Mouse (Mus musculus): ENCODE measurements around the gene Ttc3.
"Not testable (repeated sequence)": the region's sequence is repeated elsewhere in the genome, so short reads cannot be mapped to it uniquely, and the experiment has no call there.

The Ttc3 gene

DNA sequence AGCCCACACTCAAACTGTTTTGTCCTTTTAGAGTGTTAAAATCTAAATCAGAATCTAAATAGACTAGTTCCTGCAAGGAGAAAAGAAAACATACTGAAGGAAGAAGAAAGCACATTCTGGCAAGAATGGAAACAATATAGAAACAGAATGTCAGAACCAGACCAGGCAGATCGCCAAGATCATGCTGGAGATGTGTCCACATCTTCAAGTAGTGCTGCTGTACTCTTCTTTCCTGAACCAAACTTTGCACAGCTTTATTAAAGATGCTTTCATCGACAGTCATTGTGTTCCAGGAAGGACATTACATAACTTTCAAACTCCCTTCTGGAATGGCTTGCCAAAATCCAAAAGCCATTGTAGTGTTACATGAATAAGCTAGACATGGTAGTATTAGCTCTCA is 66.4 kb downstream of the Ttc3 start:
- DNase-seq: no peak

DNA sequence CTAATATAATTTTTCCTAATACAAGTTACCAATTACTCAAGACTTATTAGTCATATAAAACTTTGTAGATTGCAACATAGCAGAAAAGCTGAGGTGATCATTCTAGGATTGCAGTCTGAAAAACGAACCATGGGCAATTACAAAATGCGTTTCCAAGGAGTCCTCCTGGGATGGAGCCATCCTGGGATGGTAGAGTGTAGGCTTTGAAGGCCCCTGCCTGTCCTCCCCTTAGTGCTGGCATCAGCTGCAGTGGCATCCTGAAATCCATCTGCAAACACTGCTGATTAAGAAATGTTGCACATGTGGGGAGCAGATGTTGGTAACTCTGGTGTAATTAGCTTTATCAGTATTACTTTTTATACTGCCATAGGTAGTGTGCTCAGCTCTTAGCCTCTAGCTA is 70.9 kb downstream of the Ttc3 start:
- no peak for DNase-seq

DNA sequence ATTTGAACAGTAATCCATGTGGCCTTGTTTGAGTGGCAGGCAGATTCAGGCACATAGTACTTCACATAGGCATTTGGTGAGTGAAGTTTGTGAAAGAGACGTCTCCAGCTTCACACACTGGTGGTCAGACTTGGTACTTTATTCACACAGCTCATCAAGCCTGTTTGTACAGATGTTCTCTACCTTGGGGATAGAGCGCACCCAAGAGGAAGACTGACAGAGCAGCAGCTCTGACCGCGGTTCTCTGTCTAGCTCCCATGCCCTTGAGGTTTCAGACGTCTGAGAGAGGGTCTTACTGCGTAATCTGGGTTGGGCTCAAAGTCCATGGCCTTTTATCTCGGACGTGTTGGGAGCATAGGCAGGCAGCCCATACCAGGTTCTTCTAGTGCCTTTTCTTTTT is 78.7 kb downstream of the Ttc3 start:
- DNase-seq: no peak

DNA sequence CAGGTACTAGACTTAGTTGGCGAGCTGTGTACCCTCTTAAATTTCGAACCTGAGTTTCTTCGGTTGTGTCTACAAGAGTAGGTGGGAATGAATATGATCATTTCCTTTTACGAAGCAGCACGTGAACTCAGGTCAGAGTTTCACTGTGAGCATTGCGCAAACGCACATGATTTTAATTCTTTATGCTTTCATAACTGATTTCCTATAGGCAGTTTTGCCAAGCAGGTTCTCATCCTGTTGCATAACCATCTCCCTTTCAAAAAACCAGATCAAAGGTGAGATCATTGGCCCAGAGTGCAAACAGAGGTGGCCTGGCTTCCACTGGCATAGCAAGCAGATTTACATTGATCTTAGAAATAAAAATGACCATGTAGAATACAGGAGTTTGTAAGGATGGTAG is 79.2 kb downstream of the Ttc3 start:
- DNase-seq: no peak

DNA sequence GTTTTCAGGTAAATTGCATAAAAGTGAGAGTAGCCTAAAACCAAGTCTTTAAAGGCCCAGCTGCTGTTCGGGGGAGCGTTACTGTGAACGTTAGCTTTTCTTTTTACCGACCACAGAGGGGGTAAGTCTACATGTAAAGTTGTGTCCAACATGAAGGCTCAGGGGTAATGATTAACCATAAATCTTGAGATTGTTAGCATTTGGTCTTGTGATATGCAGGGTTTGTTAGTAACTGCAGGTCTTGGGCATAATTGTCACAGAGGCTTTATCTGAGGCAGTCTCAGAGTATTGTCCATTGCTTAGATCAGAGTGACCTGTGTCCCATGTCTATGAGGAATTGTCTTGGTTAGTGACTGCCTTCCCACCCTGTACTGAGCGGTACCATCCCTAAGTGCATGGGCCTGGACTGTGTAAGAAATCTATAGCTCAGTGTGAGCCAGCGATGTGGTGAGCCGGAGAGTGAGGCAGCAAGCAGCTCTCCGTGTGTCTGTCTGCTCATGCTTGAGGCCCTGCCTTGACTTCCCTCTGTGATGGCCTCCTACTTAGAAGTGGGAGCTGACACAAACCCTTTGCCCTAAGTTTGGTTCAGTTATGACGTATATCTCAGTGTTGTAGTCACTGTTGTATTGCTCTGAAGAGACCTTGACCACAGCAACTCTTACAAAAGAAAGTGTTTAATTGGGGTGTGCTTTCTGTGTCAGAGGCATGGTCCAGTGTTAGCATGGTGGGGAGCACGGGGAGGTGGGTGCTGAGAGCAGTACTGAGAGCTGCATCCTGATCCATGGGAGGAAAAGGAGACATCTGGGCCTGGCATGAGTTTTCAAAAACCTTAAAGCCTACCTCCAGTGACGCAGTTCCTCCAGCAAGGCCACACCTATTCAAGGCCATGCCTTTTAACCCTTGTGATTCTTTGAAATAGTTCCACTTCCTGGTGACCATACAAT is 81.4 kb downstream of the Ttc3 start:
- no peak for DNase-seq

DNA sequence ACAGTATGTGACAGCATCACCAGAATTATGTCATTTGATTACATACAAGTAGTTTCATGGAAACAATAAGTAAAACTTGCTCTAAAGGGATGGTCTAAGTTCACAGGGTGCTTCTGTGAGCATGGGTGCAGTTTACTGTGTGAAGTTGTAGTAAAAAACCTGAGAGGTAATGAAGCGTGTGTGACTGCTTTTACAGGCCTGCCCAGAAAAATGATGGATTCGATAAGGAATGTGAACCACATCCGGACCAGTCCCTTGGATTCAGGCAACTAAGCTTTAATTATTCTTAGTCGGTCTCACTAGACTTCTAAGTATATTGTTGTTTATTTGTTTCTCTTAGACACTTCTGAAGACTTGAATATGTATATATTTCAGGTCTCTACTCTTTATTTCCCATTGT is 82.3 kb downstream of the Ttc3 start:
- no peak for DNase-seq

DNA sequence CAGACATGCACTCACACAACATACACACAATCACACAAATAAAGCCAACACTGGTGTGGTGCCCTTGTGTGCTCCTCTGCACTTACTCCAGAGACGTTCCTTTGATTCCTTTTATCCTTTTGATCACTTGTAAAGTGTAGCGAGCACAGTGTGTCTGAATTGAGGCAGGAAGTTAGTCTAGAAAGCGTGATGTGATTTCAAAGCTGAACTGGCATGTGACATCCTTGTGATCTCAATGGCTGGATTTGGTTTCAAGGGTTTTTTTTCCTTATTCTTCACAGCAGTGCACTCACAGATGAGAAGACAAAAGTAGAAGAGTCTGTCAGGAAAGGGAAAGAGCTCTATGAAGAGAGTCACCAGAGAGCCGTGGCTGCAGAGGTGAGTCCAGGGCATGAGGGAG is 83.7 kb downstream of the Ttc3 start:
- no peak for DNase-seq

DNA sequence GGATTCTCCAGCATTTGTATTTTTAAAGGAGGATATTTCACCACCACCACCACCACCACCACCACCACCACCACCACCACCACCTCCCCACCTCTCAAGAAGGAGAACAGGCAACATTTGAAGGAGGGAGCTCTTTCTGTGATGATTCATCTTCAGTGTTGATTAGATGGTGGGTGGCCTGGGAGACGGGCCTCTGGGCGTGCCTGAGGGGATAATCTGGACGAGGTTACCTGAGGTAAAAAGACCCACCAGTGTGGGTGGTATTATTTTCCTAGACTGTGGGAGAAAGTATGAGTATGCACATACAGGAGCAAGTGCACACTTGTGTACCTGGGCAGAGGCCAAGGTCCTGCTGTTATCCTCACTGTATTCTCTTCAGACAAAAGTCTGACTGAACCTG is 93.6 kb downstream of the Ttc3 start:
- DNase-seq: no peak

DNA sequence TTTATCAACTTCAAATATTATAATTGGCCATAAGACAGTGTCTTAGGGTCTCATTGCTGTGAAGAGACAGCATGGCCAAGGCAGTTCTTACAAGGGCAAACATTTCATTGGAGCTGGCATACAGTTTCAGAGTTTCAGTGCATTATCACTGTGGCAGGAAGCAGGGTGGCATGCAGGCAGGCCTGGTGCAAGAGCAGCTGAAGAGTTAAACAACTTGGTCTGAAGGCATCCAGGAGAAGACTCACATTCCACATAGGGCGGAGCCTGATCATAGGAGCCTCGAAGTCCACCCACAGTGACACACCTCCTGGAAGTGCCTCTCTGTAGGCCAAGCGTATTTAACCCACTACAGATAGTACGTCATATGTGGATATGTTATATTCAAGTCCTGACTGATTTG is 95.5 kb downstream of the Ttc3 start:
- DNase-seq: no peak

DNA sequence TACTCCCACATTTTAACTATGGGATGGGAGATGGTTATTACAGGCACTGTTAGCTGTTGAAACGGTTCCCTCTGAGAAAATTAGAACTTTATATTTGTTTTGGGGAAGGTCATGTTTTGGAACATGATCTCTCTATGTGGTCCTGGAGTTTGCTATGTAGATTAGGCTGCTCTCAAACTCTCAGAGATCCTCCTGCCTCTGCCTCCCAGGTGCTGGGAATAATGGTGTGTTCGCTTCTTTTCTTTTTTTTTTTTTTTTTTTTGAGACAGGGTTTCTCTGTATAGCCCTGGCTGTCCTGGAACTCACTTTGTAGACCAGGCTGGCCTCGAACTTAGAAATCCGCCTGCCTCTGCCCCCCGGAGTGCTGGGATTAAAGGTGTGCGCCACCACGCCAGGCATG is 95.9 kb downstream of the Ttc3 start:
- not testable (repeated sequence) for DNase-seq

DNA sequence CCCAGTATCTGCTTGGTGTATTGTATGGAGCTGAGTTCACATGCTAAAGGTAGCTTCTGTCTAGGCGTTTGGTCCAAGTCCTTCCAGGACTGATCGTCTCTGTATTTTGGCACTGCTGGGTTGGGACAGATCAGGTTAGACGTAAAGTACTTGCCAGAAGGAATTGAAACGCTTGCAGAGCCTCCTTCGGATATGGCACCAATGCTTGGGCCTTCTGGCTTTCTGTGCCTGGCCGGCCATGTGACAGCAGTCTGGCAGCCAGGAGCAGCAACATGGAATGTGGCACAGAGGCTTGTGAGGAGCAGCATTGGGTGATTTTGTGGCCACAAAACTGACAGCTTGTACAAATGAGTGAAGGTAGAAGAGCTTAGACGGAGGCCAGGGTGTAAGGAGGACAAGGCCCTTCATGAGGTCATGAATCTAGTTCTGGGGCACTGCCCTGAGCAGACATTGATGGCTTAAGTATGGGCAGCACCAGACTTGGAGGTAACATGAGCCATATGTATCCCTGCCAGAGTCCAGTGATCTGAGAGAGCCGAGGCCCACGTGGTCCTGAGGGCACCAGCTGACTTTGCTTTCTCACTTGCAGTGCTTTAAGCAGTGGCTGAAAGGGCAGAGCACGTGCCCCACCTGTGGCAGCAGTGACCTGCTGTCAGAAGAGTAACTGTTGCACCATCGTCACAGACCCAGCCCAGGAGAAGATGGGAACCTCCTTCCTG is 97.1 kb downstream of the Ttc3 start:
- DNase-seq: no peak

DNA sequence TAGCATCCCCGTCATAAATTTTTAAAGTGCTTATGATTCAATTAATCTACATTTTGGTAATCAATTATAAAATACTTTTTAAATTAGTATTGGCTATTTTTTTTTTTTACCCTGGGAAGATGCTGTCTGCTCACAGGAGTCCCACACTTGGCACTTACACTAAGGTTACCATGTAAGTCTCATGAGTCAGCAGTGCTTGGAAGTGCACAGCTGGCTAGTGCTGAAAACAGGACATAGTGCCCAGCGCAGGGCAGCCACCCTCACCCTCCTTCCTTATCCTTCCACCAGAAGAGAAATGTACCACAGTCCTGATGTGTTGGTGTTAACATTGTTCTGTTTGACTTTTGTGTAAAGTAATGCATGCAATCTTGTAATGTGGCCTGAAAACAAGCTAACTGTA is 98.0 kb downstream of the Ttc3 start:
- DNase-seq: no peak

DNA sequence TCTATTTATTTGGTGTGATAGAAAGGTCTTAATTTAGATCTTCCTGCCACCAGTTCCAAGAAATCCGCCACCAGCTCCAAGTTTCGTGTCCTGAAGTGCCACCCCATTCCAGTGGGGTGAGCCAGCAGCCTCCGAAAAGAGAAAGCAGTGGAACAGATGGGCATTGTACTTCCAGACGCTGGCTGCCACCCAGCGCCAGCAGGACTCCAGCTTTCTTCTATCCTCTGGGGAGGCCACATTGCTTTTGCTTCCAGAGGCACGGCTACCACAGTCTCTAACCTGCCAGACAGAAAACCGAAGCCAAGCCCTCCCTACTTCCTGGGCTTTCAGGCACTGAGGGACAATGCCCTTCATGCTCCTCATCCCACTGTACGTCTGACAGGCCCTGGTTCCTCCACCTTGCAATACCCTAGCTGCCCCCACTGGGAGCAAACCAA is 102.1 kb downstream of the Ttc3 start:
- DNase-seq: peak; percentile 75

DNA sequence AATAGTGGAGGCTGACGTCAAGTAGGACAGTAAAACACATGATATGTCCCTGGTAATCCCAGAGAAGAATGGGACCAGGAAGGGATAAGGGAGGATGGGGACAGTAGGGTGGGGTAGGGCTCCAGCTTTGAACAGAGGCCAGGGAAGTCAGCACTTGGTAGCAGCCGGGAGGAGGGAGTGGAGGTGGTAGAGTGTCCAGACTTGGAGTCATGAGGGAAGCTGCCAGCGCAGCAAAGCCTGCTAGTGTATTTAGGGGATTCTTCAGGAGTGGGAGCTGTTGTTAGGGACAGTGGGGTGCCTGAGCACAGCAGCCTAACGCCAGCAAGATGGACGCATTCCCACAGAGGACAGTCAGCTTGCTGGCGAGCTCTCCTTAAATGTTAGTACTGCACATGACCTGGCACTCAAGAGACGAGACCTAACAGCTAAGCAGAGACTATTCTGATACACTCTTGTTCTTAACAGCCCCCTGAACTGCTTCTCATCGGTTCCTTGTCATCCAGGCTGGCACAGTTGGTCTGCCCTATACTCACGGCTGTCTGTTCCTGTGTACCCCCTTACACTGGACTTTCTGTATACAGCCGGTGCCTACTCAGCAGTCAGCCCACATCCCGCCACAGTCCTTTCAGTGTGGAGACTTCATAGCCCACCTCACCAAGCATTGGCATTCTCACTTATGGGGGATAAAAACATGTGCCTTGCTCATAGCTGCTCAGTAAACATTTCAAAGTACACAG is 102.8 kb downstream of the Ttc3 start:
- no peak for DNase-seq

DNA sequence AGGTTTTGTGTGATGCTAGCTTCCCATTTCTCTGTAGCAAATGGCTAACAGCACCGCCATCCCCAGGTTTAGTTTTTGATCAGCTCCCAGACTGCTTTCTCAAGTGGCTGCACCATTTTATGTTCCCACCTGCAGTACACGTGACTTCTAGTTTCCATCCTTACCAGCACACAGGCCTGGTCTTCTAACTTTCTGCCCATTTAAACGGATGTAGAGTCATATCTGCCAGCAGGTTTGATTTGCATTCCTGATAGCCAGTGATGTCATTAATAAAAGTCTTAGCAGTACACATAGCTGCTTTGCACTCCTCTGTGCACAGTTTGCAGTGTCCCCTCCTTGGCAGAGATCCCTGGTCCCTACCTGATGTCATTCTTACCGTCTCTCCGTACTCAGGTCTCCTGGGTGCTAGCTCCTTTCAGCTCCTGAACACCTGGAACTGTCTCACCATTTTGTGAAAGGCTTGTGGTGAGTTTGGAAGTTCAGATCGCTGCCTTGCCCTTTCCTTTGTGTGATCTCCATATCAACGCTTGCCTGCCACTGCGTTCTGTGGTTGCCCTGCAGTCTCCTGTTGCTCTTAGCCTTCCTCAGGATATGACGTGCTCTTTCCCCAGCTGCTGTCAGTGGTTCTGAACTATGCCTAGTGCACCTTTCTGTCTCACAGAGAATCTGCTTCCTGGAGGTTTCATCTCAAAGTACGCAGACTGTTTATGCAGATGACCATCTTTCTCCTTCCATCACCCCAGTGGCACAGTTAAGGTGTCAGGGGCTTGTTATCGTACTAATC is 114.5 kb downstream of the Ttc3 start:
- DNase-seq: no peak

DNA sequence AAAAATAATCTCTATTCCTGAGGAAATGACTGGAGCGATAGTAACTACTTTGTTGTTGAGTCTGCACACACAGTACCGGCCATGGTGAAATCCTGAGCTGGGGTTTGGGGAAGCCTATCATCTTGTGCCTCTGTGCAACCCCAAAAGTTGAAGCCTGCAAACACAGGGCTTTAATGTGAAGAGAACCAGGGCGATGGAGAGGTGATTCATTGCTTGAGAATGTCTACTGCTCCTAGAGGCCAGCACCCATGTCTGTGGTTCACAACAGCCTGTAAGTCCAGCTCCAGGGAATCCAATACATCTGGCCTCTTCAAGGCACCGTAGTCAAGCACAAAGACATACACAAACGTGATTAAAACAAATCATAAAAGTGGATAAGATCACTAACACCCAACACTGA is 116.9 kb downstream of the Ttc3 start:
- no peak for DNase-seq

DNA sequence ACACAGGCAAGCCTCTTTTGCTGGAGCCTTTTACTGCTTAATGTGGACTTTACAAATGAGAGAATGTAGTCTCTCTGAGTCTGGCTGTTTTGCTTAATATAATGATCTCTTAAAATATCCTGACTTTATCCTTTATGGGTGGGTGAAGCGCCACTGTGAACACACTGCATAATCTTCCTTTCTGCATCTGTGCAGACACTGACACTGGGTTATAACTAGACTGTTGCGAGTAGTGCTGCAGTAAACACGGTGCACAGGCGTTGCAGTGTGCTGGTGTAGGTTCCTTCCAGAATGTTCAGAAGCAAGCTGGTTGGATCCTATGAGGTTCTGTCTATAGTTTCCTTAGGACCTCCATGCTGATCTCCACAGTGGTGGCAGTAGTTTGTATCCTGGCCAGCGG is 118.9 kb downstream of the Ttc3 start:
- DNase-seq: no peak

DNA sequence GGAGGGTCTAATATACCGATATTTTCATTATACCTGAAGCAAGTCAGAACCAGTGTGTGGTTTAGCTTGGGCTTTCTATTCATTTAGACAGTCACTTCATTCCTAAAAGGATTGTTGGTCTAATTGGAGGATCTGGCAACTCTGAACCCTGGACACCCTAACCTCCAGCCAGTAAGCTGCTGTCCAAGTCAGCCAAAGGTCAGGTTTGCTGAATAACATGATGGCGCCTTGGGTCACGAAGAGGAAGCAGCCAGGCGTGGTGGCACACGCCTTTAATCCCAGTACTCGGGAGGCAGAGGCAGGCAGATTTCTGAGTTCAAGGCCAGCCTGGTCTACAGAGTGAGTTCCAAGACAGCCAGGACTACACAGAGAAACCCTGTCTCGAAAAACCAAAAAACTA is 126.8 kb downstream of the Ttc3 start:
- DNase-seq: not testable (repeated sequence)

DNA sequence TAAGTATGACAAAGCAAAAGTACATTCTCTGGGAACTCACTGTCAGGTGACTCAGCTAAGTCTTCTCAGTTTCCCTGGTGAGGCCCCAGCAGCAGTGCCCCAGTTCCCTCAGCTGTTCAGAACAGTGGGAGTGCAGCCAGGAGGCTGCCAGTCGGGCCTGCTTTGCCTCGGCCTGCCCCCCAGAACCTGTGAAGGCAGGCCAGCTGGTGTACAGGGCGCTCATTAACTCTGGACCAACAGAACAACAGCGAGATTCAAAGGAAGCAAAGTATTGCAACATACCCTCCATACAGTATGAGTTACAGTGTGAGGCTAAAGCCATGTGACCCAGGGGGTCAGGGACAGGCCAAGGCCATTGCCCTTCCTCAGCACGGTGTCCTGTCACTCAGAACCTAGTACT is 127.5 kb downstream of the Ttc3 start:
- DNase-seq: peak; percentile 37

DNA sequence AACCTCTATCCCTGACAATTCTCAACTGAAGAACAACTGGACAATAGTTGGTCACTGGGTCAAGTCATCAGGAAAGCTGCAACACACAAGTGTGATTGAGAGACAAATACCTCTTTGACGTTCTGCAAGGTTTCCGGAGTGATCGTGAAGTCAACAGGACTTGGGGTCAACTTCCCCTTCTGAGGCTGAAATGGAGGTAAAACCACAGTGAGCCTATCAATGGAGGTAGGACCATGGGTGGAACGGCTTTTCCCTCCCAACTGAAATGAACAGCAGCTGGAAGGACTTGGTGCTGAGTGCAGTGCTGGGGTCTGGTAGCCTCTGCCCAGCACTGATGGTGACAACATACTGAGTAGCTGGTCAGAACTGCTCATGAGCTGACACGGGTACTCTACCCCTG is 133.8 kb downstream of the Ttc3 start:
- no peak for DNase-seq

DNA sequence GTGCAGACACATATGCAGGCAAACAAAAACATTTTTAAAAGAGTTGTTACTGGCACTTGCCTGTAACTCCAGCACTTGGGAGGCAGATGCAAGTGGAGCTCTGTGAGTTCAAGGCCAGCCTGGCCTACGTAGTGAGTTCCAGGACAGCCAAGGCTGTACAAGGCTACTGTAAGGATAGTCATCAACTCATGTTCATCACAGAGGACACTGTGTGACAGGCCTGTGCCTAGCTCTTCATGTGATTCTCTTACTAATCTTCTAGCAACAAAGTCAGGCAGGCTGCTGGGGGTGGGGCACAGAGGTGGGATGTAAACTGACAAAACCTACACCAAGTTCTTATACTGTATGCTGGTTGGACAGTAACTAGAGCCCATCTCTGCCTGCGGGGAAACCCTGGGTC is 136.7 kb downstream of the Ttc3 start:
- no peak for DNase-seq

DNA sequence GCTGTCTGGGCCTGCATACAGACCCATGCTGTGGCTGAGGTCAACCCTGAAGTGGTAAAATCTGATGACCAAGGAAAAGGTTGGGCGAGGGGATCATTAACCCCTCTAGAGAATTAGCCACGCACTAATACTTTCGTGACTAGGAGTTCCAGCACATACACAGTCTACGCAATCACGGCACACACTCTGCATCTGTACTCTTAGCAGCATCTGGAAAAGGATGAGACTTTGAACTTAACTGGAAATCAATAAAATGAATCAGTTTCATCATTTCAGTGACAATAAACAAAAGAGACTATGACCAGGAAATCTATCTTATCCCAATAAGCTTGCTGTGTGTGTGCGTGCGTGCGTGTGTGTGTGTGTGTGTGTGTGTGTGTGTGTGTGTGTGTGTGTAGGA is 138.4 kb downstream of the Ttc3 start:
- no peak for DNase-seq

DNA sequence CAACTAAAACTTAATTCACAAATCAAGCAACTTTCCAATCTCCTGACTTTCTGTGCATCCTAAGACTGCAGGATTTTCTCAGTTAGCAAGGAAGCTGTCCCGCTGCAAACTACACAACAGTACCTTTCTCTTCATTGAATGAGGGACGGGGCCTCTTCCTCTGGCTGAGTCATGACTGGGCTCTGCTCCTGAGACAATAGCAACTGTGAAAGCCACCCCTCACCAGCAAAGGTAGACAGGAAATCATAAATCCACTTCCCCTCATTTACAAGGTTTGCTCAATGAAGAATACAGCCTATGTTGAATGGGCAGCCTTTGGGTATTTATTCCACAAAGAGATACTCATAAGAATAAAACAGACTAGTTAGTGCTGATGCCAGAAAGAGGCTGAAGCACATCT is 139.6 kb downstream of the Ttc3 start:
- DNase-seq: no peak
